Mouse (Mus musculus): ENCODE data around the gene Zfp11.
"Not testable (repeated sequence)": the region's sequence is repeated elsewhere in the genome, so short reads cannot be mapped to it uniquely, and the experiment has no call there.

The Zfp11 gene

GRCm38 (mm10) chr5:129670036-129670458 lies at the start of gene Zfp11:
Gene Zfp11 (minus strand): TSS chr5:129670099.
- peak; percentile 81 for DNase-seq (ENCODE audit: low spot score)

- DNase-seq (ENCODE audit: low spot score), result no peak
These were observed 47.1 kb upstream of the Zfp11 start for GRCm38 (mm10) chr5:129717016-129717415.

GRCm38 (mm10) chr5:129715326-129715861 lies 45.5 kb upstream of the Zfp11 start, which contains the start of gene Mrps17:
Gene Mrps17 (plus strand): TSS chr5:129715497.
- DNase-seq (ENCODE audit: low spot score), result peak; percentile 93

GRCm38 (mm10) chr5:129708412-129708811 lies 38.5 kb upstream of the Zfp11 start, which contains the start of gene Sept14:
Gene Sept14 (minus strand): TSS chr5:129708512.
- DNase-seq (ENCODE audit: low spot score), result no peak

GRCm38 (mm10) chr5:129703368-129703767 lies 33.5 kb upstream of the Zfp11 start:
- DNase-seq (ENCODE audit: low spot score), result no peak

- DNase-seq (ENCODE audit: low spot score), result no peak
These were observed 31.8 kb upstream of the Zfp11 start for GRCm38 (mm10) chr5:129701706-129702105.

GRCm38 (mm10) chr5:129700506-129700905 lies 30.6 kb upstream of the Zfp11 start:
- no peak for DNase-seq (ENCODE audit: low spot score)

- DNase-seq (ENCODE audit: low spot score), result no peak
These were observed 20.6 kb upstream of the Zfp11 start for GRCm38 (mm10) chr5:129690528-129690927.

GRCm38 (mm10) chr5:129687621-129688020 lies 17.7 kb upstream of the Zfp11 start:
- DNase-seq (ENCODE audit: low spot score), result no peak

GRCm38 (mm10) chr5:129685141-129685540 lies 15.2 kb upstream of the Zfp11 start:
- not testable (repeated sequence) for DNase-seq (ENCODE audit: low spot score)

- DNase-seq (ENCODE audit: low spot score), result no peak
These were observed 355 bp downstream of the Zfp11 start for GRCm38 (mm10) chr5:129669453-129670035.

GRCm38 (mm10) chr5:129667851-129668250 lies 2.0 kb downstream of the Zfp11 start:
- DNase-seq (ENCODE audit: low spot score), result no peak

GRCm38 (mm10) chr5:129666271-129666909 lies 3.5 kb downstream of the Zfp11 start:
- no peak for DNase-seq (ENCODE audit: low spot score)

GRCm38 (mm10) chr5:129664090-129664489 lies 5.8 kb downstream of the Zfp11 start:
- DNase-seq (ENCODE audit: low spot score), result no peak

GRCm38 (mm10) chr5:129657931-129658330 lies 12.0 kb downstream of the Zfp11 start:
- no peak for DNase-seq (ENCODE audit: low spot score)

- no peak for DNase-seq (ENCODE audit: low spot score)
These were observed 12.9 kb downstream of the Zfp11 start for GRCm38 (mm10) chr5:129657016-129657415.

GRCm38 (mm10) chr5:129650858-129651257 lies 19.0 kb downstream of the Zfp11 start:
- DNase-seq (ENCODE audit: low spot score), result no peak

GRCm38 (mm10) chr5:129632270-129633250 lies 37.3 kb downstream of the Zfp11 start:
- DNase-seq (ENCODE audit: low spot score), result not testable (repeated sequence)

GRCm38 (mm10) chr5:129626586-129626985 lies 43.3 kb downstream of the Zfp11 start:
- not testable (repeated sequence) for DNase-seq (ENCODE audit: low spot score)

- DNase-seq (ENCODE audit: low spot score), result no peak
These were observed 43.8 kb downstream of the Zfp11 start for GRCm38 (mm10) chr5:129626099-129626498.

- DNase-seq (ENCODE audit: low spot score), result no peak
These were observed 48.5 kb downstream of the Zfp11 start for GRCm38 (mm10) chr5:129621361-129621760.

- not testable (repeated sequence) for DNase-seq (ENCODE audit: low spot score)
These were observed 49.3 kb downstream of the Zfp11 start for GRCm38 (mm10) chr5:129620600-129620999.

Measured in urinary bladder, postnatal 14 days (tissue).